Mouse (Mus musculus) liver, embryonic 18 days (tissue): Measurements from ENCODE around the gene Rcor2. TPM values are rescaled to one million over a fixed set of nuclear protein-coding genes. Genes with fewer than 3 reads are reported as not detected.

Experiments
- polyA plus RNA-seq: library from polyadenylated mRNA; depleted of rRNA; stranded (reverse); fragments of >200 nt; gene quantifications from 2 replicates; pipeline ENCODE4 v1.2.3, GENCODE M21; 2012; rRNA removed

Rcor2 gene
- polyA plus RNA-seq = 1.9 and 2.0 TPM in 2 replicates

GRCm38 (mm10) chr19:7267091-7267741, at the start of gene Rcor2:
Gene Rcor2, plus strand, starts transcription at chr19:7267325.

GRCm38 (mm10) chr19:7240782-7241690, 26.1 kb upstream of the Rcor2 start, which contains the start of gene Naa40:
Gene Naa40, minus strand, starts transcription at chr19:7241183.

Other genes with a start within 250 kb of the Rcor2 start
- 47.6 and 60.3 TPM in 2 replicates for gene Fermt3, start 247.9 kb upstream of the Rcor2 start, polyA plus RNA-seq
- 57.8 and 59.8 TPM in 2 replicates for gene Stip1, start 227.4 kb upstream of the Rcor2 start, polyA plus RNA-seq
- 10.4 and 11.4 TPM in 2 replicates for gene Macrod1, start 210.5 kb upstream of the Rcor2 start, polyA plus RNA-seq
- 0.02 and 0.04 TPM in 2 replicates for gene Flrt1, start 161.6 kb upstream of the Rcor2 start, polyA plus RNA-seq
- 35.7 and 36.7 TPM in 2 replicates for gene Otub1, start 61.0 kb upstream of the Rcor2 start, polyA plus RNA-seq
- gene Cox8a, start 49.7 kb upstream of the Rcor2 start, polyA plus RNA-seq = 378 and 389 TPM in 2 replicates
- gene Naa40, start 26.1 kb upstream of the Rcor2 start, polyA plus RNA-seq = 12.3 and 13.1 TPM in 2 replicates
- gene Mark2, start 74.5 kb downstream of the Rcor2 start, polyA plus RNA-seq = 11.8 and 13.6 TPM in 2 replicates
- 2.4 and 3.2 TPM in 2 replicates for gene Spindoc, start 115.7 kb downstream of the Rcor2 start, polyA plus RNA-seq
- 4.2 and 4.6 TPM in 2 replicates for gene 2700081O15Rik, start 150.3 kb downstream of the Rcor2 start, polyA plus RNA-seq
- 48.5 and 50.4 TPM in 2 replicates for gene Rtn3, start 216.0 kb downstream of the Rcor2 start, polyA plus RNA-seq
- gene Atl3, start 226.7 kb downstream of the Rcor2 start, polyA plus RNA-seq = 8.3 TPM in 2 replicates